Mouse (Mus musculus) bone marrow macrophage, adult 2 months (primary cell): ENCODE results near the gene Sf3b3. TPM values are rescaled to one million over a fixed set of nuclear protein-coding genes. Genes with fewer than 3 reads are reported as not detected.

Source experiments
- H3K27ac ChIP-seq: 2 replicates; pipeline ENCODE4 v1.5.1; 2012; ENCODE audit warnings: low read depth, low read length; ENCODE audit not compliant: insufficient read depth
- H3K4me1 ChIP-seq: 2 replicates; pipeline ENCODE4 v1.6.1; 2012; ENCODE audit warnings: low read length; ENCODE audit not compliant: control insufficient read depth, insufficient read depth
- H3K4me3 ChIP-seq: 2 replicates; pipeline ENCODE4 v1.5.1; 2012; ENCODE audit warnings: mild to moderate bottlenecking, low read length, moderate library complexity; ENCODE audit not compliant: insufficient read depth
- CTCF ChIP-seq: IDR thresholded peaks from 2 replicates; pipeline ENCODE4 v1.5.1; 2012; ENCODE audit warnings: low read depth, mild to moderate bottlenecking, low read length, moderate library complexity
- POLR2A ChIP-seq: IDR thresholded peaks from 2 replicates; pipeline ENCODE4 v1.6.1; 2012; ENCODE audit warnings: mild to moderate bottlenecking, low read depth, low read length, borderline replicate concordance
- polyA plus RNA-seq: library from polyadenylated mRNA; stranded (reverse); fragments of >200 nt; gene quantifications from 2 replicates; pipeline ENCODE4 v1.2.4, GENCODE M21; 2012; ENCODE audit not compliant: missing spikeins, insufficient read depth, insufficient read length

The Sf3b3 gene
- polyA plus RNA-seq, 1 experiment, result 32.3 TPM

DNA sequence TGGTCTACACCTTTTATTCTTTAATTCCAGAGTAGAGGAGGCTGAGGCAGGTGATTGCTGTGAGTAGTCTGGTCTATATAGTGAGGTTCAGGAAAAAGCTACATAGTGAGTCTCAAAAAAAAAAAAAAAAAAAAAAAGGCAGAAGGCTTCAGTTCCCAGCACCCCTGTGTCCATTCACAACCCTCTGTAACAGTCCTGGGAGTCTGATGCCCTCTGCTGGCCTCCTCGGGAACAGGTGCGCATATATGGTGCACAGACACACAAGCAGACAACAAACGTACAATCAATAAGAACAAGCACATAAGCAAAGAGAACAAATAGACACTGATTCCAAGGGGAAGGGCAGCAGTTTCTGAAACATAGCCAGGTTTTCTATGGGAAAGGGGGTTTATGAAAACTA lies 70.3 kb downstream of the Sf3b3 start:
- TF ChIP-seq CTCF, result no peak
- TF ChIP-seq POLR2A, result no peak
- Histone ChIP-seq H3K27ac (no peak overlapping the region), H3K4me1 (peaks cover 8% of the 10 kb centered on the region)

GRCm38 (mm10) chr8:110775721-110776120 lies 70.9 kb downstream of the Sf3b3 start:
- TF ChIP-seq POLR2A, result no peak
- no peak for TF ChIP-seq CTCF
- Histone ChIP-seq H3K4me1 (peaks cover 8% of the 10 kb centered on the region), H3K27ac (no peak overlapping the region), H3K4me3 (no peak overlapping the region)

More for the DNA sequence above, 70.3 kb downstream of the Sf3b3 start:
- no peak overlapping the region for H3K4me3 ChIP-seq

DNA sequence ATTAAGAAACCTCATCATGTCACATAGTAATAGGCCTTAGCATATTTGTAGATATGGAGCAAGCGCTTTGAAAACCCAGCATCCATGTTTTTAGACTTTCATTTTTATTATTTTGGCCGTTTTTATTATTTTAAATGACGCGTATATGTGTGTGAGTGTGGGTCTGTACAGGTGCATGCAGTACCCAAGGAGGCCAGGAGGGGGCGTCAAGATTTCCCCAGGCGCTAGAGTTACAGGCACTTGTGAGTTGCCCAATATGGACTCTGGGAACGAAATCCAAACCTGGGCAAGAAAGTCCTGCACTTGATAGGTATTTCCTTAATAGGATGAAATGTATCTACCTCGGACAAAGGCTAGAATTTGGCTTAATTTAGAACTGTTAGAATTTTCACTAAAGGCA lies 71.3 kb downstream of the Sf3b3 start:
- TF ChIP-seq POLR2A (no peak), CTCF (peak; percentile 47)
- peaks cover 6% of the 10 kb centered on the region; the same call in 1 of the 2 replicates for H3K4me1 ChIP-seq
- H3K4me3 ChIP-seq, result no peak overlapping the region
- no peak overlapping the region for H3K27ac ChIP-seq

- Histone ChIP-seq H3K27ac (no peak overlapping the region), H3K4me1 (peaks cover 2% of the 10 kb centered on the region; the same call in 1 of the 2 replicates), H3K4me3 (no peak overlapping the region)
- TF ChIP-seq CTCF (no peak), POLR2A (no peak)
Observed at GRCm38 (mm10) chr8:110774725-110775124, 71.9 kb downstream of the Sf3b3 start.

- no peak for TF ChIP-seq POLR2A
- no peak for TF ChIP-seq CTCF
- Histone ChIP-seq H3K27ac (no peak overlapping the region), H3K4me3 (no peak overlapping the region), H3K4me1 (no peaks in the 10 kb centered on the region)
Observed at GRCm38 (mm10) chr8:110774047-110774446, 72.5 kb downstream of the Sf3b3 start.

DNA sequence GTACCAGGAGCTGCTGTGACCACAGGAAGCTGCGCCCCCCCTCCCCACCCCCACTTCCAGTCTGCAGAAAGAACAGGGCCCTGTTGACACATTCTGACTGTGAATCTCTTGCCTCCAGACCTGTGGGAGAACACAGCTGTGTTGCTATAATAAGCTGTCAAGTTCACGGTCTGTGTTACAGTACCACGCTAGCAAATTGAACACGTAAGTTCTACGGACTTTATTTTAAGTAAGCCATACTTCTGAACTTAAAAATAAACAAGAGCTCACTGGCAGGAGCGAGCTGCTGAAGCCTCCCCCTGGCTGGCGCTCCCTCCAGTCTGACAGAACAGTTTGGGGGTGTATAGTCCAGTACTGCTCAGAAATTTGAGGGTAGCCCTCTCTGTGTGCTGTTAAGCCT lies 74.1 kb downstream of the Sf3b3 start:
- H3K27ac ChIP-seq, result no peak overlapping the region
- H3K4me3 ChIP-seq, result no peak overlapping the region
- no peaks in the 10 kb centered on the region for H3K4me1 ChIP-seq
- no peak for TF ChIP-seq CTCF
- TF ChIP-seq POLR2A, result no peak

GRCm38 (mm10) chr8:110767261-110767660 lies 79.3 kb downstream of the Sf3b3 start:
- no peak overlapping the region for H3K4me3 ChIP-seq
- H3K27ac ChIP-seq, result no peak overlapping the region
- TF ChIP-seq POLR2A (no peak), CTCF (no peak)
- no peaks in the 10 kb centered on the region for H3K4me1 ChIP-seq

- no peak overlapping the region for H3K27ac ChIP-seq
- TF ChIP-seq POLR2A, result no peak
- TF ChIP-seq CTCF, result no peak
- H3K4me3 ChIP-seq, result no peak overlapping the region
- H3K4me1 ChIP-seq, result no peaks in the 10 kb centered on the region
Observed at GRCm38 (mm10) chr8:110764671-110765070, 81.9 kb downstream of the Sf3b3 start.

DNA sequence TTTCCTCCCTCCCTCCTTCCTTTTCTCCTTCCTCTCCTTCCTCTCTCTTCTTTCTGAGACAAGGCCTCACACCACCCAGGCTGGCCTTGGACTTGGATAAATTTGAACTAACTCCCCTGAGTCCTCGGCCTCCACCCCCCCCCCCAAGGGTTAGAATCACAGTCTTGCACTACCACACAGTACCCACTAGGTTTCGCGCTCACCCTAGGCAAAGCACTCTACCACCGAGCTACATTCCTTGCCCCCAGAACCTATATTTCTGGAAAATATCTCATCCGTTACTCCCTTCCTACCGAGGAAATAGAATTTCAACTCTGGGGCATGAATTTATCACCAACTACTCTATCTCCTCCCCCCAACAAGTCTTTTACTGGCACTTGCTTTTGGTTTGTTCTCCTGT lies 84.6 kb downstream of the Sf3b3 start:
- Histone ChIP-seq H3K4me3 (no peak overlapping the region), H3K4me1 (no peaks in the 10 kb centered on the region), H3K27ac (no peak overlapping the region)
- TF ChIP-seq POLR2A (no peak), CTCF (no peak)

GRCm38 (mm10) chr8:110761185-110761584 lies 85.4 kb downstream of the Sf3b3 start:
- Histone ChIP-seq H3K4me3 (no peak overlapping the region), H3K27ac (no peak overlapping the region), H3K4me1 (no peaks in the 10 kb centered on the region)
- TF ChIP-seq POLR2A (no peak), CTCF (no peak)
